In the genomic region with DNA sequence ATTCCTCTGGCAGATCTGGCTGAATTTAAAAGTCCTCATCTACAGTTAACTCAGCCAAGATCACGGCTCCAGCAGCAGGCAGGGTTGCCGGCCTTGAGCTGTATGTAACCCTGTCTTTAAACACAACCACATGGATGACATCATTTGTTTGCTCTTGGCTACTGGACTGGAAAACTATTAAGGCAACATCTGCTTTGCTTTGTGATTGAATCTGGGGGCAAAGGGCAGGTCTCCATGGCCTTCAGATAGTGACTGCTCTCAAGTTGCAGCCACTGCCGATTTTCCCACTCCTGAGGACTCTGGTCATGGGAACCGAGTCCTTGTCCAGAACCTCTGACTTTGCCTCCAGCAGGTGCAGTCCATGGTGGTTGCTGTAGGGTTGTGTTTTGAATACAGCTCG, we compare ENCODE assay signal across 9 mouse cellular contexts. TPM values are rescaled to one million over a fixed set of nuclear protein-coding genes. Genes with fewer than 3 reads are reported as not detected.
DNase-seq lines count a peak whose midpoint lies in the region; ATAC-seq and TF ChIP-seq lines count a peak whose summit lies in the region.
"Had no signal": no experiment of that assay in that cellular context is flagged by ENCODE, and none has a peak within 500 bp of the region (broad histone marks: within the 10 kb centered on the region; RNA-seq: fewer than 3 reads in every experiment).

No protein-coding gene starts in this region.

- no peak overlapping the region for H3K27ac ChIP-seq in hindbrain, embryonic 11.5 days (ENCODE audit: low read depth, low read length)
- no peak overlapping the region for H3K27ac ChIP-seq in hindbrain, embryonic 12.5 days
- no peak overlapping the region for H3K27ac ChIP-seq in kidney, embryonic 14.5 days (ENCODE audit: low read depth, low read length)

- no peaks in the 10 kb centered on the region for H3K36me3 ChIP-seq in hindbrain, embryonic 11.5 days (ENCODE audit: control insufficient read depth, insufficient read depth, low read length)
- H3K36me3 ChIP-seq in hindbrain, embryonic 12.5 days, result no peaks in the 10 kb centered on the region
- no peaks in the 10 kb centered on the region for H3K36me3 ChIP-seq in kidney, embryonic 14.5 days (ENCODE audit: control insufficient read depth, insufficient read depth, low read length)
- no peaks in the 10 kb centered on the region for H3K36me3 ChIP-seq in myocyte (ENCODE audit: control insufficient read depth, insufficient read depth)

- no peak for ATAC-seq in hindbrain, embryonic 11.5 days (ENCODE audit: low FRiP score)
- no peak for ATAC-seq in hindbrain, embryonic 12.5 days (ENCODE audit: low FRiP score)
- peak; percentile 79 for ATAC-seq in kidney, embryonic 14.5 days (ENCODE audit: low FRiP score, low TSS enrichment)
- no peak for ATAC-seq in megakaryocyte progenitor cell, adult 5-6 weeks (replicated peaks; ENCODE audit: poor library complexity)
- ATAC-seq: inflammation-experienced regulatory T-cells, adult 6 months had no signal

- no peaks in the 10 kb centered on the region for H3K4me1 ChIP-seq in hindbrain, embryonic 11.5 days (replicated peaks; ENCODE audit: control insufficient read depth, insufficient read depth, low read length)
- no peaks in the 10 kb centered on the region for H3K4me1 ChIP-seq in hindbrain, embryonic 12.5 days
- H3K4me1 ChIP-seq in kidney, embryonic 14.5 days (ENCODE audit: control insufficient read depth, insufficient read depth, low read length), result peaks cover 10% of the 10 kb centered on the region; the same call in 1 of the 2 replicates

- H3K4me2 ChIP-seq in hindbrain, embryonic 11.5 days (replicated peaks; ENCODE audit: low read depth, low read length), result no peak overlapping the region
- no peak overlapping the region for H3K4me2 ChIP-seq in hindbrain, embryonic 12.5 days (replicated peaks)
- no peak overlapping the region for H3K4me2 ChIP-seq in kidney, embryonic 14.5 days (replicated peaks; ENCODE audit: low read depth, low read length)
- peak overlapping the region; percentile 35 for H3K4me2 ChIP-seq in myocyte (ENCODE audit: low read depth)

- no peaks in the 10 kb centered on the region for H3K27me3 ChIP-seq in hindbrain, embryonic 11.5 days (ENCODE audit: control insufficient read depth, insufficient read depth, low read length)
- no peaks in the 10 kb centered on the region for H3K27me3 ChIP-seq in hindbrain, embryonic 12.5 days
- H3K27me3 ChIP-seq in kidney, embryonic 14.5 days (ENCODE audit: control insufficient read depth, insufficient read depth, low read length), result no peaks in the 10 kb centered on the region
- H3K27me3 ChIP-seq in myocyte (ENCODE audit: control insufficient read depth, insufficient read depth, insufficient read length), result no peaks in the 10 kb centered on the region

- no peak for TF ChIP-seq POLR2A in myocyte (IDR thresholded peaks at IDR 0.05; ENCODE audit: insufficient read length, low read depth)

- H3K79me2 ChIP-seq in myocyte (ENCODE audit: control insufficient read depth, insufficient read depth), result no peaks in the 10 kb centered on the region

- H3K9me3 ChIP-seq in hindbrain, embryonic 11.5 days (ENCODE audit: control insufficient read depth, low read length), result no peaks in the 10 kb centered on the region
- H3K9me3 ChIP-seq in hindbrain, embryonic 12.5 days (replicated peaks), result no peaks in the 10 kb centered on the region
- no peaks in the 10 kb centered on the region for H3K9me3 ChIP-seq in kidney, embryonic 14.5 days (ENCODE audit: control insufficient read depth, low read length)

- no peak overlapping the region for H3ac ChIP-seq in myocyte (ENCODE audit: control insufficient read depth, insufficient read length)

- H3K4me3 ChIP-seq in hindbrain, embryonic 11.5 days (ENCODE audit: low read depth, low read length), result no peak overlapping the region
- no peak overlapping the region for H3K4me3 ChIP-seq in hindbrain, embryonic 12.5 days
- no peak overlapping the region for H3K4me3 ChIP-seq in kidney, embryonic 14.5 days (ENCODE audit: low read length)
- H3K4me3 ChIP-seq in myocyte, result no peak overlapping the region

- peak; percentile 44 for DNase-seq in hindbrain, embryonic 11.5 days (ENCODE audit: low spot score)
- peak; percentile 26 for DNase-seq in forelimb bud, embryonic 11.5 days (ENCODE audit: low read depth, low spot score)
- DNase-seq in frontal cortex, postnatal 25 days (ENCODE audit: low spot score in 2 of 2), result no peak
- DNase-seq in urinary bladder, adult 2 months (ENCODE audit: low spot score), result no peak

- no peak overlapping the region for H3K9ac ChIP-seq in hindbrain, embryonic 11.5 days (ENCODE audit: low read depth, low read length)
- no peak overlapping the region for H3K9ac ChIP-seq in hindbrain, embryonic 12.5 days
- H3K9ac ChIP-seq in kidney, embryonic 14.5 days (ENCODE audit: low read depth, low read length), result no peak overlapping the region

- 41% methylated on average over 5 of the region's 5 CpGs for WGBS in hindbrain, embryonic 11.5 days
- WGBS in hindbrain, embryonic 12.5 days, result 37% methylated on average over 5 of the region's 5 CpGs
- 11% methylated on average over 5 of the region's 5 CpGs for WGBS in kidney, embryonic 14.5 days

TF ChIP-seq in myocyte, 11 proteins besides CTCF, POLR2A, EP300 and RAD21:
- TF ChIP-seq MYOD1 (IDR thresholded peaks at IDR 0.05; ENCODE audit: control insufficient read depth in 1 of 3, insufficient read length in 2 of 3, low read depth in 2 of 3) (no peak), SRF (IDR thresholded peaks at IDR 0.05; ENCODE audit: control insufficient read depth, insufficient read length, low read depth) (no peak), TCF12 (IDR thresholded peaks at IDR 0.05; ENCODE audit: insufficient read depth, poor library complexity, severe bottlenecking) (no peak), MYOG (IDR thresholded peaks at IDR 0.05; ENCODE audit: control insufficient read depth in 1 of 3, insufficient read depth in 1 of 3, insufficient read length in 2 of 3, low read depth in 2 of 3) (no peak), USF1 (IDR thresholded peaks at IDR 0.05; ENCODE audit: low read depth) (no peak), MAX (IDR thresholded peaks at IDR 0.05; ENCODE audit: low read depth) (no peak), E2F4 (IDR thresholded peaks at IDR 0.05; ENCODE audit: insufficient read depth) (no peak), REST (IDR thresholded peaks at IDR 0.05; ENCODE audit: insufficient read depth, insufficient read length) (no peak), TCF3 (IDR thresholded peaks at IDR 0.05; ENCODE audit: insufficient read length, low read depth) (no peak)

RNA-seq across cellular contexts. Expression of a gene that starts 50.4 kb away (rescaled TPM):
- 18.7 and 24.1 TPM in 2 replicates for polyA plus RNA-seq in hindbrain, embryonic 11.5 days (2014; fragmentation: Nextera tagmentation; extraction: Ambion mirVana)
- polyA plus RNA-seq in hindbrain, embryonic 12.5 days (2016; fragmentation: Nextera tagmentation; extraction: Ambion mirVana), result 15.9 and 18.7 TPM in 2 replicates
- 30.1 and 33.8 TPM in 2 replicates for polyA plus RNA-seq in kidney, embryonic 14.5 days (2014; fragmentation: Nextera tagmentation; extraction: Ambion mirVana)
- polyA plus RNA-seq in myocyte (2012; fragmentation: generic; extraction: Trizol), result 5.2 TPM
- total RNA-seq in megakaryocyte progenitor cell, adult 5-6 weeks (2015), result 11.5 and 11.7 TPM in 2 replicates
- 2.7 and 3.9 TPM in 2 replicates for total RNA-seq in megakaryocyte progenitor cell, adult 5-6 weeks (2017)
- 8.1 and 14.2 TPM in 2 replicates for polyA plus RNA-seq in urinary bladder, adult 2 months (2012; rRNA removed)

Comparison
In these comparisons a context has a peak if more than half of its experiments do, and no peak if none do; other contexts are left out.
1. DNase-seq: peak in hindbrain, embryonic 11.5 days (single experiment) and forelimb bud, embryonic 11.5 days (single experiment); none in frontal cortex, postnatal 25 days (0 of 2) and urinary bladder, adult 2 months (single experiment).